Mouse (Mus musculus) hindbrain, embryonic 11.5 days (tissue): ENCODE measurements at regions not wholly inside any gene's neighbourhood (a gene's known extent, or its start where the extent isn't known, plus 50 kb on each side); places are given as distances from the start of the nearest gene placed in this dataset.
A peak's percentile ranks its signal among the peaks of the same experiment; 100 is the strongest.

Experiments used
- ATAC-seq: fragments of 200-750 bp; cut with Nextera tagmentation; 2 replicates; pipeline ENCODE4 v1.8.0; 2017; ENCODE audit warnings: mild to moderate bottlenecking, moderate TSS enrichment, moderate library complexity; ENCODE audit not compliant: low FRiP score
- DNase-seq: peaks from one replicate; pipeline ENCODE4 v3.0.0-alpha.2; 2015; ENCODE audit warnings: low spot score
- H3K27ac ChIP-seq: fragments of 300-500 bp; sonication (generic); 2 replicates; pipeline ENCODE4 v1.5.1; 2014; ENCODE audit warnings: mild to moderate bottlenecking, low read depth, low read length
- H3K27me3 ChIP-seq: fragments of 300-500 bp; sonication (generic); 2 replicates; pipeline ENCODE4 v1.6.1; 2014; ENCODE audit warnings: mild to moderate bottlenecking, low read length, moderate library complexity, mixed read lengths; ENCODE audit not compliant: control insufficient read depth, insufficient read depth
- H3K36me3 ChIP-seq: fragments of 300-500 bp; sonication (generic); 2 replicates; pipeline ENCODE4 v1.6.1; 2014; ENCODE audit warnings: mild to moderate bottlenecking, low read length, moderate library complexity, mixed read lengths; ENCODE audit not compliant: control insufficient read depth, insufficient read depth
- H3K4me1 ChIP-seq: fragments of 300-500 bp; sonication (generic); replicated peaks from 2 replicates; pipeline ENCODE4 v1.6.1; 2014; ENCODE audit warnings: low read length, mixed read lengths; ENCODE audit not compliant: control insufficient read depth, insufficient read depth
- H3K4me2 ChIP-seq: fragments of 300-500 bp; sonication (generic); replicated peaks from 2 replicates; pipeline ENCODE4 v1.6.1; 2014; ENCODE audit warnings: mild to moderate bottlenecking, low read depth, low read length
- H3K4me3 ChIP-seq: fragments of 300-500 bp; sonication (generic); 2 replicates; pipeline ENCODE4 v1.5.1; 2014; ENCODE audit warnings: low read depth, low read length
- H3K9ac ChIP-seq: fragments of 300-500 bp; sonication (generic); 2 replicates; pipeline ENCODE4 v1.6.1; 2014; ENCODE audit warnings: low read depth, low read length
- H3K9me3 ChIP-seq: fragments of 300-500 bp; sonication (generic); 2 replicates; pipeline ENCODE4 v1.6.1; 2016; ENCODE audit warnings: low read length; ENCODE audit not compliant: control insufficient read depth
- WGBS: fragments of 180-500 bp; shearing (Covaris S2); extraction: QIAGEN DNeasy Blood & Tissue Kit; methylation state at CpG from one replicate; pipeline ENCODE4 v1.1.7; 2014; 5-methylcytosine and 5-hydroxymethylcytosine counted together

GRCm38 (mm10) chr15:54677660-54678059 is 793.0 kb downstream of the Gm7489 start:
- Histone ChIP-seq H3K9me3 (no peaks in the 10 kb centered on the region), H3K27me3 (no peaks in the 10 kb centered on the region), H3K27ac (no peak overlapping the region), H3K4me1 (no peaks in the 10 kb centered on the region), H3K4me2 (no peak overlapping the region), H3K36me3 (no peaks in the 10 kb centered on the region), H3K9ac (no peak overlapping the region), H3K4me3 (no peak overlapping the region)
- no peak for ATAC-seq
- DNase-seq, result peak; percentile 13
- WGBS, result 72% methylated on average over 8 of the region's 8 CpGs
